8 mouse cellular contexts compared by ENCODE assay signal in the genomic region with DNA sequence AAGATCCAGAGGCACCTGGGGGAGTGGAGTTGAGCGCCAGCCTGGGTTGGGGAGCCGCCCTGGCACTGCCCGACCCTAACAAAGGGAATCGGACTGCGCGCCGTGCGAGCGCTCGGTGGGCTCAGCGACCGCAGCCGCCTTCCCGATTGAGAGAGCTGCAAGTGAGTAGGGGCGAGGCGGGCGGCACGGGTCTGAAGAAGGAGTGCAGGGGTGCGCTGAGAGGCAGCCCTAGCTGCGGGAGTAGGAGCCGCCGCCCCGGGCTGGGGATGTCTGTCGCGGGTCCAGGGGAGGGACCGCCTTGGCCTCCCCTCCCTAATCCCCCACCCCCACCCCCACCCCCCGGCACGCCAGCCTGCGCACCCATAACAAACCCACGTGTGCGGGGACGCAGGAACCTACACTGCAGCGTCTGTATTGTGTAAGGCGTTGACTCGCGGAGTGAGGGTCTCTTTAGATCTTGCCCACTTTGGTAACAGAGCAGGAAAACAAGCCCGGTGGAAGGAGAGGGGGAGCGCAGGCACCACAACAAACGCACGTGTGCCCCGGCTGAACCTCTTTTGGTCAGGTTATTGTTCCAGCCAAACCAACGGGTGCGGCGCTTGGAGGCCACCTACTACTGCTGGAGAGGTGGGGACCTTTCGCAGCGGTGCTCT. TPM values are rescaled to one million over a fixed set of nuclear protein-coding genes. Genes with fewer than 3 reads are reported as not detected.
DNase-seq lines count a peak whose midpoint lies in the region; ATAC-seq and TF ChIP-seq lines count a peak whose summit lies in the region.

No protein-coding gene starts in this region.

- H3K9ac ChIP-seq in forebrain, postnatal 0 days, result peak overlapping the region; percentile 93
- peak overlapping the region; percentile 95 for H3K9ac ChIP-seq in hindbrain, embryonic 13.5 days
- H3K9ac ChIP-seq in limb, embryonic 14.5 days (ENCODE audit: low read depth, low read length, severe bottlenecking), result peak overlapping the region; percentile 92
- peak overlapping the region; percentile 83 for H3K9ac ChIP-seq in midbrain, embryonic 14.5 days (replicated peaks; ENCODE audit: low read length)

- H3K4me3 ChIP-seq in kidney, adult 2 months (ENCODE audit: insufficient read depth, low read depth, low read length), result peak overlapping the region; percentile 54
- peak overlapping the region; percentile 88 for H3K4me3 ChIP-seq in forebrain, postnatal 0 days (ENCODE audit: low read depth, low read length)
- H3K4me3 ChIP-seq in hindbrain, embryonic 13.5 days, result peak overlapping the region; percentile 76
- peak overlapping the region; percentile 80 for H3K4me3 ChIP-seq in limb, embryonic 14.5 days (replicated peaks; ENCODE audit: low read length)
- peak overlapping the region; percentile 67 for H3K4me3 ChIP-seq in midbrain, embryonic 14.5 days (replicated peaks; ENCODE audit: low read depth, low read length)
- peak overlapping the region; percentile 77 for H3K4me3 ChIP-seq in testis, adult 2 months (ENCODE audit: control insufficient read depth, low read depth, low read length)

- WGBS in kidney, adult 2 months, result under 1% methylated on average over 46 of the region's 46 CpGs
- 2% methylated on average over 46 of the region's 46 CpGs for WGBS in forebrain, postnatal 0 days
- 0% methylated on average over 45 of the region's 46 CpGs for WGBS in hindbrain, embryonic 13.5 days
- WGBS in limb, embryonic 14.5 days, result 1% methylated on average over 44 of the region's 46 CpGs
- under 1% methylated on average over 46 of the region's 46 CpGs for WGBS in midbrain, embryonic 14.5 days

- H3K4me2 ChIP-seq in forebrain, postnatal 0 days (ENCODE audit: low read depth), result peak overlapping the region; percentile 83
- H3K4me2 ChIP-seq in hindbrain, embryonic 13.5 days, result peak overlapping the region; percentile 90
- peak overlapping the region; percentile 89 for H3K4me2 ChIP-seq in limb, embryonic 14.5 days (replicated peaks; ENCODE audit: low read depth, low read length, severe bottlenecking)
- peak overlapping the region; percentile 89 for H3K4me2 ChIP-seq in midbrain, embryonic 14.5 days (ENCODE audit: low read length)

- DNase-seq in kidney, adult 2 months, result peak; percentile 14
- no peak for DNase-seq in kidney, adult 9 months
- peak; percentile 75 for DNase-seq in adrenal gland, postnatal 10 days
- peak; percentile 77 for DNase-seq in forebrain, postnatal 0 days
- peak; percentile 55 for DNase-seq in limb, embryonic 14.5 days (ENCODE audit: low spot score)
- peak; percentile 85 for DNase-seq in midbrain, embryonic 14.5 days

- H3K4me1 ChIP-seq in kidney, adult 2 months (ENCODE audit: control insufficient read depth, insufficient read depth, low read length), result no peaks in the 10 kb centered on the region
- H3K4me1 ChIP-seq in forebrain, postnatal 0 days (ENCODE audit: insufficient read depth), result peaks cover 16% of the 10 kb centered on the region; the same call in 1 of the 2 replicates
- peaks cover 53% of the 10 kb centered on the region for H3K4me1 ChIP-seq in hindbrain, embryonic 13.5 days (replicated peaks)
- H3K4me1 ChIP-seq in limb, embryonic 14.5 days (ENCODE audit: control insufficient read depth, insufficient read depth, low read length), result peaks cover 12% of the 10 kb centered on the region; the same call in 1 of the 2 replicates
- peaks cover 27% of the 10 kb centered on the region for H3K4me1 ChIP-seq in midbrain, embryonic 14.5 days (ENCODE audit: control insufficient read depth, insufficient read depth, low read length)
- peaks cover 4% of the 10 kb centered on the region; the same call in 1 of the 2 replicates for H3K4me1 ChIP-seq in testis, adult 2 months (ENCODE audit: control insufficient read depth, insufficient read depth, low read length)

- H3K27me3 ChIP-seq in kidney, adult 2 months (replicated peaks; ENCODE audit: control insufficient read depth, insufficient read depth, low read length), result no peaks in the 10 kb centered on the region
- H3K27me3 ChIP-seq in forebrain, postnatal 0 days (ENCODE audit: insufficient read depth, low read length), result no peaks in the 10 kb centered on the region
- no peaks in the 10 kb centered on the region for H3K27me3 ChIP-seq in hindbrain, embryonic 13.5 days
- H3K27me3 ChIP-seq in limb, embryonic 14.5 days (ENCODE audit: control insufficient read depth, insufficient read depth, low read length), result no peaks in the 10 kb centered on the region
- no peaks in the 10 kb centered on the region for H3K27me3 ChIP-seq in midbrain, embryonic 14.5 days (ENCODE audit: control insufficient read depth, insufficient read depth, low read length)
- no peaks in the 10 kb centered on the region; the same call in none of the 2 replicates for H3K27me3 ChIP-seq in testis, adult 2 months (ENCODE audit: control insufficient read depth, insufficient read depth, low read length)

- no peaks in the 10 kb centered on the region for H3K36me3 ChIP-seq in kidney, adult 2 months (ENCODE audit: control insufficient read depth, insufficient read depth, low read length)
- H3K36me3 ChIP-seq in forebrain, postnatal 0 days (ENCODE audit: insufficient read depth), result no peaks in the 10 kb centered on the region
- H3K36me3 ChIP-seq in hindbrain, embryonic 13.5 days, result no peaks in the 10 kb centered on the region
- H3K36me3 ChIP-seq in limb, embryonic 14.5 days (ENCODE audit: control insufficient read depth, insufficient read depth, low read length), result no peaks in the 10 kb centered on the region
- H3K36me3 ChIP-seq in midbrain, embryonic 14.5 days (ENCODE audit: control insufficient read depth, insufficient read depth, low read length), result no peaks in the 10 kb centered on the region
- no peaks in the 10 kb centered on the region for H3K36me3 ChIP-seq in testis, adult 2 months (ENCODE audit: control insufficient read depth, insufficient read depth, low read length)

- peak; percentile 80 for ATAC-seq in forebrain, postnatal 0 days
- ATAC-seq in hindbrain, embryonic 13.5 days (ENCODE audit: low FRiP score), result peak; percentile 83
- ATAC-seq in limb, embryonic 14.5 days (ENCODE audit: low FRiP score, low read depth), result peak; percentile 70
- peak; percentile 82 for ATAC-seq in midbrain, embryonic 14.5 days (ENCODE audit: low FRiP score, low TSS enrichment)

- no peak for TF ChIP-seq POLR2A in kidney, adult 2 months (IDR thresholded peaks at IDR 0.05; ENCODE audit: low read depth, low read length)
- TF ChIP-seq POLR2A in limb, embryonic 14.5 days (IDR thresholded peaks at IDR 0.05; ENCODE audit: borderline replicate concordance, extremely low read depth, insufficient read depth, insufficient read length), result no peak
- 0 out of 2 replicates have a peak, but pooled peaks have one; percentile 30 for TF ChIP-seq POLR2A in testis, adult 2 months (IDR thresholded peaks at IDR 0.05; ENCODE audit: control insufficient read depth, low read depth, low read length)

- peak overlapping the region; percentile 6 for H3K27ac ChIP-seq in kidney, adult 2 months (ENCODE audit: insufficient read depth, low read depth, low read length)
- H3K27ac ChIP-seq in forebrain, postnatal 0 days (ENCODE audit: low read depth, low read length), result peak overlapping the region; percentile 92
- peak overlapping the region; percentile 94 for H3K27ac ChIP-seq in hindbrain, embryonic 13.5 days
- H3K27ac ChIP-seq in limb, embryonic 14.5 days (replicated peaks; ENCODE audit: low read depth, low read length), result peak overlapping the region; percentile 86
- peak overlapping the region; percentile 90 for H3K27ac ChIP-seq in midbrain, embryonic 14.5 days (replicated peaks; ENCODE audit: low read depth, low read length)
- H3K27ac ChIP-seq in testis, adult 2 months (ENCODE audit: control insufficient read depth, insufficient read depth, low read depth, low read length), result peak overlapping the region; percentile 84

- TF ChIP-seq CTCF in kidney, adult 2 months (conservative IDR thresholded peaks at IDR 0.05; ENCODE audit: insufficient read depth, insufficient read length, low read depth, low read length), result no peak
- no peak for TF ChIP-seq CTCF in forebrain, postnatal 0 days (IDR thresholded peaks at IDR 0.05; ENCODE audit: low read depth)
- no peak for TF ChIP-seq CTCF in testis, adult 2 months (IDR thresholded peaks at IDR 0.05; ENCODE audit: control insufficient read depth, insufficient read depth, insufficient replicate concordance, low read depth, low read length)

- no peaks in the 10 kb centered on the region for H3K9me3 ChIP-seq in forebrain, postnatal 0 days (ENCODE audit: low read length)
- H3K9me3 ChIP-seq in hindbrain, embryonic 13.5 days, result no peaks in the 10 kb centered on the region
- no peaks in the 10 kb centered on the region for H3K9me3 ChIP-seq in limb, embryonic 14.5 days (ENCODE audit: control insufficient read depth, low read length)
- no peaks in the 10 kb centered on the region for H3K9me3 ChIP-seq in midbrain, embryonic 14.5 days (ENCODE audit: control insufficient read depth, low read length)

RNA-seq across cellular contexts. Expression of a gene that starts 0.7 kb away (rescaled TPM):
- polyA plus RNA-seq in kidney, adult 2 months (2012; rRNA removed), result 9.1 and 10.1 TPM in 2 replicates
- total RNA-seq in adrenal gland, postnatal 10 days (2021), result 10 to 100 TPM; 41.4 to 48.5 TPM
- 21.8 and 27.3 TPM in 2 replicates for total RNA-seq in forebrain, postnatal 0 days (2014; rRNA removed)
- 16.4 and 18.6 TPM in 2 replicates for polyA plus RNA-seq in forebrain, postnatal 0 days (2015; fragmentation: Nextera tagmentation; extraction: Ambion mirVana)
- 38.9 and 41.6 TPM in 2 replicates for polyA plus RNA-seq in hindbrain, embryonic 13.5 days (2015; fragmentation: Nextera tagmentation; extraction: Ambion mirVana)
- polyA plus RNA-seq in limb, embryonic 14.5 days (2012; rRNA removed), result 13.3 and 14.7 TPM in 2 replicates
- polyA plus RNA-seq in limb, embryonic 14.5 days (2014; fragmentation: Nextera tagmentation; extraction: Ambion mirVana), result 16.8 and 20.6 TPM in 2 replicates
- polyA plus RNA-seq in midbrain, embryonic 14.5 days (2014; fragmentation: Nextera tagmentation; extraction: Ambion mirVana), result 28.5 and 30.6 TPM in 2 replicates
- polyA plus RNA-seq in testis, adult 2 months (2012; rRNA removed), result 3.6 and 4.2 TPM in 2 replicates

Comparison
In these comparisons a context has a peak if more than half of its experiments do, and no peak if none do; other contexts are left out.
1. H3K27ac ChIP-seq: peak in every context shown above with its lines; median percentile 94 in hindbrain, embryonic 13.5 days; 92 in forebrain, postnatal 0 days; 90 in midbrain, embryonic 14.5 days; 86 in limb, embryonic 14.5 days; 84 in testis, adult 2 months; 6 in kidney, adult 2 months.